8 mouse cellular contexts compared by ENCODE assay signal in the genomic region with DNA sequence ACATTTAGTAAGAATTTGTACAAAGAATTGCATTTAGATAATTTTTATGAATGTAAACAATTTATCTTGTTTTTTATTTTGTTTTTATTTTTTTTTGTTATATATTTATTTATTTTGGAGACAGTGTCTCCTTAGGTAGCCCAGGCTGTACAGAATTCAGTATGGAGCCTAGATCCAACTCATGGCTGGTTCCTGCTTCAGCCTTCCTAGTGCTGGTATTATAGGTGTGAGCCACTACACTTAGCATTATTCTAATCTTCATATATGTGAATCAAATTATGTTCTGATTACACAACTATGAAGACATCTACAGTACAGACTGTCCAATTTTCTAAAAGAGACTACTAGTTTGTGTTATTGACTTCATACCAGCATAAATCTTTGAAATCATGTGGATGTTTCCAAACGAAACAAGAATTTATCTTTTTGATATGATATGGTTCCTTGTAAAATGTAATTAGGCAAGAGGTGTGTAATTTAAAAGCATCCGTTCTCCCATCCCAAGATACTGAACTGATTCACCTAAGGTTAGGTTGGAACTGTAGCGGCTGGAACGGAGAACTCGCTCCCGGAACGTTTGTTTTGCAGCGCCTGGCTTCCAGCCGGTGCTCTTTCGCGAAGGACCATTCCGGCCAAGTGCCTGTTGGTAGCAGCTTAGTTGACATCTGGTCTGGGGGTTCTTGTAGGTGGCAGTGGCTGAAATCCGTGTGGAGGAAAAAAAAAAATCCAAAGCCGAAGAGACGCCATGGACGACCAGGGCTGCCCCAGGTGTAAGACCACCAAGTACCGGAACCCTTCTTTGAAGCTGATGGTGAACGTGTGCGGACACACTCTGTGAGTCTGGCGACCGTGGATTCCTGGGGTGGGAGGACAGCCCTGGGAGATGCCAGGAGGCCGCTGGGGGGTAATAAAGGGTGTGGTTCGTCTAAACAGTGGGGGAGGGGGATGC. TPM values are rescaled to one million over a fixed set of nuclear protein-coding genes. Genes with fewer than 3 reads are reported as not detected.
A peak's percentile ranks its signal among the peaks of the same experiment; 100 is the strongest.
DNase-seq lines count a peak whose midpoint lies in the region; ATAC-seq and TF ChIP-seq lines count a peak whose summit lies in the region.

TSS of gene Mnat1 (plus strand) at position 625 of the 949 bp plus-strand sequence.

- 1% methylated on average over 23 of the region's 23 CpGs for WGBS in hindbrain, embryonic 14.5 days

- peak; percentile 78 for ATAC-seq in Patski
- peak; percentile 73 for ATAC-seq in hindbrain, embryonic 14.5 days (ENCODE audit: low FRiP score)

- POLR2A ChIA-PET in Patski (lab: Charles Lee) = interaction anchor here (0.9 kb wide), 1 partner anchor 31 kb away, joined by 3 read pairs; no protein-coding TSS in a partner anchor

- no peak within 1 kb of the TSS for H3K27ac ChIP-seq in hindbrain, embryonic 14.5 days

- DNase-seq in Patski (ENCODE audit: low read depth, low spot score) = no peak
- DNase-seq in cerebellum, postnatal 14 days = peak; percentile 91 to 94
- DNase-seq in frontal cortex, postnatal 14 days (ENCODE audit: low spot score in 2 of 2) = peak; percentile 58 to 70
- DNase-seq in hindbrain, embryonic 14.5 days (ENCODE audit: low spot score) = peak; percentile 91
- peak; percentile 79 to 82 for DNase-seq in layer of hippocampus, postnatal 36 days
- peak; percentile 81 for DNase-seq in lung, postnatal 36 days
- peak; percentile 91 for DNase-seq in retina, postnatal 1 day
- peak; percentile 66 to 92 for DNase-seq in urinary bladder, adult 18-20 months (ENCODE audit: low spot score in 2 of 2)

- no peaks in the 10 kb centered on the region for H3K36me3 ChIP-seq in hindbrain, embryonic 14.5 days (replicated peaks; ENCODE audit: control insufficient read depth, insufficient read depth)

- no peaks in the 10 kb centered on the region for H3K9me3 ChIP-seq in hindbrain, embryonic 14.5 days (ENCODE audit: control insufficient read depth, low read length)

- peak within 1 kb of the TSS; percentile 71 for H3K4me2 ChIP-seq in hindbrain, embryonic 14.5 days (replicated peaks)

- peak within 1 kb of the TSS; percentile 81 for H3K4me3 ChIP-seq in hindbrain, embryonic 14.5 days (replicated peaks; ENCODE audit: low read length)

- no peak for TF ChIP-seq CTCF in Patski (IDR thresholded peaks at IDR 0.05)

- peaks cover 11% of the 10 kb centered on the region for H3K4me1 ChIP-seq in hindbrain, embryonic 14.5 days (replicated peaks; ENCODE audit: control insufficient read depth, insufficient read depth, low read length)

- CTCF ChIA-PET in Patski (lab: Charles Lee) = interaction anchor here (1.3 kb wide), 1 partner anchor 66 kb away, joined by 3 read pairs; no protein-coding TSS in a partner anchor

- peak within 1 kb of the TSS; percentile 84 for H3K9ac ChIP-seq in hindbrain, embryonic 14.5 days

- in situ Hi-C loops in Patski (cut with MboI; ENCODE audit: low pct_unique_long_range_greater_than_20kb) = no loop called here

- H3K27me3 ChIP-seq in Patski = no peaks in the 10 kb centered on the region
- no peaks in the 10 kb centered on the region for H3K27me3 ChIP-seq in hindbrain, embryonic 14.5 days (ENCODE audit: control insufficient read depth, insufficient read depth, low read length)

RNA-seq across cellular contexts. Expression of gene Mnat1, which starts in this region (rescaled TPM):
- 45.3 TPM for polyA plus RNA-seq in Patski (2021)
- polyA plus RNA-seq in hindbrain, embryonic 14.5 days (2014; fragmentation: Nextera tagmentation; extraction: Ambion mirVana) = 19.2 and 21.9 TPM in 2 replicates
- total RNA-seq in layer of hippocampus, postnatal 36 days (2021) = 10 to 100 TPM; 22.0 to 23.9 TPM
